Mouse (Mus musculus) right cerebral cortex, postnatal 14 days (tissue): ENCODE measurements around the gene Hist1h3d.
A peak's percentile ranks its signal among the peaks of the same experiment; 100 is the strongest.
"Not testable (repeated sequence)": the region's sequence is repeated elsewhere in the genome, so short reads cannot be mapped to it uniquely, and the experiment has no call there.

ENCODE experiments used
- DNase-seq: peaks from one replicate; pipeline ENCODE4 v3.0.0; 2022

The Hist1h3d gene

DNA sequence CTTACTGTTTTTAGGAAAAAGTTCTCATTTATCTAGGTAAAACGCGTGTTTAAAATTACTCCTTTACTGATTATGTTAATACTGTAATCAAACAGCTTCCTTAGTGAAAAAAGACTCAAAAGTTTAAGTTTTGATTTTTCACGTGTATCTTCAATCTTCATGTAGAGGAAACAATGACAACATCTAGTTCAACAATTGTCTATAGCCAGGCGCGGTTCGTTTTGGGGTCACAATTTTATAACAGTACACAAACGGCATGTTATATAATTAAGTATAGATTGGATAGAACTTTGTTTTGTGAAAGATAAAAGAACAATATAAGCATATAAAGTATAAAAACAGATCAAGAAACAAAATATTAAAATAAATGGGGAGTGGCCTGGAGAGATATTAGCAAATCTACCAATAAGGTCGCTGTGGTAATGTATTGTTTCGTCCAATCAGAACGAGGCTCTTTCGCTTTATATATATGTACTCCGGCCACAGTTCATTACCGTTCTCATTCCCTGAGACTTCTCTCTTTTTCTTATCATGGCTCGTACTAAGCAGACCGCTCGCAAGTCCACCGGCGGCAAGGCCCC, at the start of gene Hist1h3d:
TSS of gene Hist1h3d (plus strand) at position 493 of the 581 bp plus-strand sequence.
- no peak for DNase-seq

DNA sequence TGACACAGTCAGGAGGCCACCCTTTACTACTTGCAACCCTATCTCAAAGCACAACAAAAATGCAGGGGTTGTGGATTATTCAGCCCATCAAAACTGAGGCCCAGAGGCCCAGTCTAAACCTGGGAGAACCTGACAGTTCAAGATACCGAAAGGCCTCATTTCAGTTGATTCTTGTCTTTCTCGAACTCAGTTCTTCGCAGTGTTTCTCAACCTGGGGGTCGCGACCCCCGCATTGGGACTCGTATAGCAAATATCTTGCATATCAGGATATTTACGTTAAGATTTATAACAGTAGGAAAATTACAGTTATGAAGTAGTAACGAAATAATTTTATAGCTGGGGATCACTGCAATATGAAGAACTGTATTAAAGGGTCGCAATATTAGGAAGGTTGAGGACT, 49.7 kb upstream of the Hist1h3d start:
- no peak for DNase-seq

DNA sequence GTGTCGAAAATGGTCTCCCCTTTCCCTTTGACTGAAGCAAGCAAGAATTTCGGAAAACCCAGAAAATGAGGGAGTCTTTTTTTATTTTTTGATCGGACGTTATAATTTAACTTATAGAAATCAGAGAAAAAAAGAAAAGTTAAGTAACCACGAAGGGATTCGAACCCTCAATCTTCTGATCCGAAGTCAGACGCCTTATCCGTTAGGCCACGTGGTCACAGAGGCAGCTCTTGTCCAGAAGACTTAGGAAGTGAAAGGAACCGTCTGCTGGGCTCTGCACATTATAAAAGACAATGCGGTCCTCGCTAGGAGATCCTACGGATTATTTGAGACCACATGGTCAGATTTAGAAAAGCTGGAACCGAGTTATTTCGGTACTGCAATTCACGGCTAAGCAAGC, 49.3 kb upstream of the Hist1h3d start:
- peak; percentile 85 for DNase-seq

DNA sequence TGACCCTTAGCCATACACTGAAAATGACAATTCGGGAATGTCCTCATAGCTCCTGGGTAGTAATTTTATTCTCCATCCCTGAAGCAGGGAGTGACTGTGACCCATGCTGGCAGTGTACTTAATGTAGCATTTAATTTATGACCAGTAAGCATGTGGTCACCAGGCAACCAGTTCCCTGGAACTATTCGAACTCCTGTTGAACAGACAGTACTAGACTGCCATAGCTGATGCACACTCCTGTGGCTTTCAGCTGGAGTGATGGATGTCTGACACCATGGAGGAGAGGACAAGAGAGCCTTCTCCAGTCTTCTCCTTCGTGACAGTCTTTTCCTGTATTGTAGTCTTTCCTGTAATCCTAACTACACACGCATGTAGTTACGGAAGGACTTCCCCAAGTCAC, 46.6 kb upstream of the Hist1h3d start:
- DNase-seq, result no peak

DNA sequence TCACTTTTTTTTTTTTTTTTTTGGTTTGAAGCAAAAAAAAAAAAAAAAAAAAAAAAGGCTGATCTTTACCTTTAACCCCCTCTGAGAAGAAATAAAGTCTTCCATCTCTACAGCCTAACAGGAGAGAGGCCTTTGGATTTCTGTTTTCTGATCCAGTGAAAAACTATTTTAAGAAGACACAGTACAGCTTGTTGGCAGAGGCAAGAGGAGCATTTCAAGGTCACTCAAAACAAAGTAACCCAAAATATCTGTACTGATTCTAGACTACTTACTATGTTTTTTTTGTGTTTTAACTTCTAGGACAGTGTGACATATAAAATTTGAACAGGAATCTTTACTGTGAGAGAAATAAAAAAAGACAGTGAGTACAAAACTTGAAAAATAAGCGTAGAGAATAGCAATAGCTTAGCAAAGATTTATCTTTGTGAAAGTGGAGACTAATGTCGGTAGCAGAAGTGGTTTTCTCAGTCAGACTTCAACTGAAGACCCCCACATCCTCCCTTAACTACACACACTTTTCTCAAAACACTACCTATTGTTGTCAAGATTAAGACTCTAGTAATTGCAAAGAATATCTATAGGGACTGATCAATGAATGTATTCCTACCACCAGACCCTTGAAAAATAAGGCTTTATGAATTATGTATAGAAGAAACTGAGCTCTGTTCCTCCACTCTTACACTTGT, 45.9 kb upstream of the Hist1h3d start:
- DNase-seq, result no peak

DNA sequence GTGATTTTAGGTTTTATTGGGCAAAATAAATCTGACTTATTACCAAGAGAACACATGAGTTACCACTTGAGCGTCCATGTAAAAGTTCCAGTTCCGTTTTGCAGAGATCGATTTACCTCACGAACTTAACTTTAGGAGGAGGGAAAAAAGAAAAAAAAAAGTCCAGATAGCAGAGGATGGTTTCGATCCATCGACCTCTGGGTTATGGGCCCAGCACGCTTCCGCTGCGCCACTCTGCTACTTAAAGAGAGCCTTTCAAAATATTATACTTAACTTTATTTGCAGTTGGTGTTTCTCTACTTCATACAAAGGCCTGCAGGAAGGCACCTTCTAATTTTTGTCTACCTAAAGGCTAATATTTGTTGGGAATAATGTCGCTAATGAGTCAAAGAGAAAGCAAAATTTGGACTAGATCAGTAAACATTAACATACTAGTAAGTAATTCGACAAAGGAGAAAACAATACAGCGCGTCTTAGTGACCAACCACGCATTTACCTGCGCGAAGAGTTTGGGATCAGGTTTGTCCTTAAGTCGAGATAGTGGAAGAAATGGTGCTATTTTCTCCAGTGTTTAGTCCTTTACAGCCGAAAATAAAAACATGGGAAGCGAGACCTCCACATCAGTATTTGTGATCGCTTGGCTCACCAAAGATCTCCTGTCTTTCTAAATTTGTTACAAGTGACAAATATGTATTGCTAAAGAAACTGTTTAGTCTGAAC, 45.2 kb upstream of the Hist1h3d start:
- peak; percentile 21 for DNase-seq

DNA sequence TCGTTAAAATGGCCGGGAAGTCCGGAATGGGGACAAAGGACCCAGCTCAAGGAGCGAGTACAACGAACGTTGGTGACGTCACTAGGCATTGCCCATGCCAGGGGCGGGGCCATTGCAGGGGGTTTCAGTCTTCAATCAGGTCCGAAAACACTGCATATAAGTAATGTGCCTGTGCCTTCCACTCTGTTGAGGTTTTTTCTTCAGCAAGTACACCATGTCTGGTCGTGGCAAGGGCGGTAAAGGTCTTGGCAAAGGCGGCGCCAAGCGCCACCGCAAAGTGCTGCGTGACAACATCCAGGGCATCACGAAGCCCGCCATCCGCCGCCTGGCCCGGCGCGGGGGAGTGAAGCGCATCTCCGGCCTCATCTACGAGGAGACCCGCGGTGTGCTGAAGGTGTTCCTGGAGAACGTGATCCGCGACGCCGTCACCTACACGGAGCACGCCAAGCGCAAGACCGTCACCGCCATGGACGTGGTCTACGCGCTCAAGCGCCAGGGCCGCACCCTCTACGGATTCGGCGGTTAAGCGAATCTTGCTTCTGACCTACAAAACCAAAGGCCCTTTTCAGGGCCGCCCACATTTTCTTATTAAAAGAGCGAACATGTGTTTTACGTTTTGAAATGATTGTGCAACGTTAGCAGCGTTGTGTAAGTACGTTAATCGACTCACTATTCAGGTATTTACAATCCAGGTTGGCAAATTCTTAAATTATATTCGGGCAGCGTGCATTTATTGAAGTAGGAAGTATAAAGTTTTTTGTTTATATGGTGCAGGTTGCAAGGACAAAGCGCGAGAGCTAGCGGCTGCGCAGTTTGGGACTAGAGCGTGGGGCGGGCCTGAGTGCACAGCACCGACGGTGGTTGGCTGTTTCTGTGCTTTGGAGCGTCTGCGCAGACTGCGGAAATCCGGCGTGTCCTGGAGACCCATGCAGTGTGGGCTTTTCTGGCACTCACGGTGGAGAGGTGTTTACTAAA, 44.4 kb upstream of the Hist1h3d start, which contains the start of gene Hist1h4h:
TSS of gene Hist1h4h (plus strand) at position 150 of the 975 bp plus-strand sequence.
- peak; percentile 89 for DNase-seq

DNA sequence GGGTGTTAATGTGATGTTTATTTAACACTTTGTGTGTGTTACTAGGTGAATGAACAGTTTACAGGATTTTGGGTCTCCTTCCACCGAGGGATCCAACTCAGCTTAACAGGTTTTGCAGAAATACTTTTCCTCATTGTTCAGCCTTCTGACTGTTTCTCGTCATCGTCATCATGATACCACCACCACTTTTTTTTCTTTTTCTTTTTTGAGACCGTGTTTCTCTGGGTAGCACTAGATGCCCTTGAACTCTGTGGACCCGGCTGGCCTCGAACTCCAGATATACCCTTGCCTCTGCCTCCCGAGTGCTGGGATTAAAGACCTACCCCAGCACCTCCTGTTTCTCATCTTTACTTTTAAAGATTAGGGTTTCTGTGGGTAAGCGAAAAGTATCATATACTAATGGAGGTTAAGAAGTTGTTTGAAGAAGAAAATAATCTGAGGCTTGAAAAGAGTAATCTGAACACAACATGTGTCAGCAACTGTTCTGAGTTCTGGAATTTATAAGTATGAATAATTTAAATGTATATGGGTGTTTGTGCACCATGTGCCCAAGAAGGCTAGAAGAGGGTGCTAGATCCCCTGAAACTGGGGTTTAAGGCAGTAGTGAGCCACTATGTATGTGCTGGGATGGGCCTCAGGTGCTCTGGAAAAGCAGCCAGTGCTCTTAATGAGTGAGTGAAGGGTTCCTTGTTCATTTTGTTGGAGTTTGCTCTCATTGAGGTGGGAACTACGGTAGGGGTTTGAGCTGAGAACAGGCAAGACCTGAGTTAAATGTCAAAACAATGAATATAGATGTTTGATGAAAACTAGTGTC, 43.1 kb upstream of the Hist1h3d start:
- DNase-seq, result no peak

DNA sequence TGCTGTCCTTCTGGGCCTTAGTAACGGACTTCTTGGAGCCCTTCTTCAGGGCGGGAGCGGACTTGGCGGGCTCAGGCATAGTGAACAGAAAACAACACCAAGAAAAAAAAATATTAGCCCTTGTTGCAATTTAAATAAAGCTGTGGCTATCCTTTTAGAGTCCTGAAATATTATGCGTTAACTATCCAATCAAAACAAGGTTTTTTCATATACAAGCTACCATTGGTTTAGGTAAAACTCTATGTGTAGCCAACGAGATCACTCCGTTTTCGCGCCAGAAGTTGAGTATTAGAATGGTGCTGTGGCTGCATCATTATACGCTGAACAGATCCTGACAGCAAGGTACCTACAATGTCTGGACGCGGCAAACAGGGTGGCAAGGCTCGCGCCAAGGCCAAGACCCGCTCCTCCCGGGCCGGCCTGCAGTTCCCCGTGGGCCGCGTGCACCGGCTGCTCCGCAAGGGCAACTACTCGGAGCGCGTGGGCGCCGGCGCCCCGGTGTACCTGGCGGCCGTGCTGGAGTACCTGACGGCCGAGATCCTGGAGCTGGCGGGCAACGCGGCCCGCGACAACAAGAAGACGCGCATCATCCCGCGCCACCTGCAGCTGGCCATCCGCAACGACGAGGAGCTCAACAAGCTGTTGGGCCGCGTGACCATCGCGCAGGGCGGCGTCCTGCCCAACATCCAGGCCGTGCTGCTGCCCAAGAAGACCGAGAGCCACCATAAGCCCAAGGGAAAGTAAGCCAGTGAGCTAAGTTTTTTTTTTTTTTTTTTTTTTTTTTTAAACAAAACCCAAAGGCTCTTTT, 41.8 kb upstream of the Hist1h3d start, which contains the start of gene Hist1h2af:
TSS of gene Hist1h2af (plus strand) at position 347 of the 808 bp plus-strand sequence.
- DNase-seq, result peak; percentile 57

DNA sequence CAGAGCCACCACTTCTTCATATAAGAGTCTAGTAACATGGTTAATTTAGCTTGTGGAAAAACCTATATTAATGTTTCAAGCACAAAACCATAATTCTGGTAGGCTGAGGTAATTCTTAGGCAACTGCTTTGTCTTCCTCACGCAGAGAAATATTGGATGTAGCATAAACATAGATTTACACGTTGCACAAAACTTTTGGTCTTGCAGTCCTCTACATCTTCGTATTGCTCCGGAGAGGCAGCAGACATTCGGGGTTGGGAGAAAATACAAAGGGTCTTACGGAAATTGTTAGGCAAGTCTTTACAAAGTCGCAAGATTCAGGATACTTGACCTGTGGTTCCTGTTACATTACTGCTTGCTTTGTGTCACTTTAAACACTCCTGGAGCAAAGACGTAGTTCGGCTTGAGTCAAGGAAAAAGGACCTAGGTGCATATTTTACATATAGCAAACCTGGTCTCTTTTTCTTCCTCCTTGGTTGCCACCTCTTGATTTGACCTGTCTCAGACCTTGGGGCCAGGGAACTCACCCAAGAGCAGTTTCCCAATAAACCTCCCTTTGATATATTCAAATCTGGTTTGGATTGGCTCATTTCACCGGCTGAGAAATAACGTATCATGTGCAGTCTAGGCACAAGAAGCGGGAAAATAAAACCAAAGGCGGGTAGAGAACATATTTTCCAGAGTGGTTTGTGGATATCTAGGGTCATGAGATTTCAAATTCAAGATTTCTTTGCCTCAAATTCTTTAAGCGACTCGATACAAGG, 41.0 kb upstream of the Hist1h3d start:
- DNase-seq, result no peak

DNA sequence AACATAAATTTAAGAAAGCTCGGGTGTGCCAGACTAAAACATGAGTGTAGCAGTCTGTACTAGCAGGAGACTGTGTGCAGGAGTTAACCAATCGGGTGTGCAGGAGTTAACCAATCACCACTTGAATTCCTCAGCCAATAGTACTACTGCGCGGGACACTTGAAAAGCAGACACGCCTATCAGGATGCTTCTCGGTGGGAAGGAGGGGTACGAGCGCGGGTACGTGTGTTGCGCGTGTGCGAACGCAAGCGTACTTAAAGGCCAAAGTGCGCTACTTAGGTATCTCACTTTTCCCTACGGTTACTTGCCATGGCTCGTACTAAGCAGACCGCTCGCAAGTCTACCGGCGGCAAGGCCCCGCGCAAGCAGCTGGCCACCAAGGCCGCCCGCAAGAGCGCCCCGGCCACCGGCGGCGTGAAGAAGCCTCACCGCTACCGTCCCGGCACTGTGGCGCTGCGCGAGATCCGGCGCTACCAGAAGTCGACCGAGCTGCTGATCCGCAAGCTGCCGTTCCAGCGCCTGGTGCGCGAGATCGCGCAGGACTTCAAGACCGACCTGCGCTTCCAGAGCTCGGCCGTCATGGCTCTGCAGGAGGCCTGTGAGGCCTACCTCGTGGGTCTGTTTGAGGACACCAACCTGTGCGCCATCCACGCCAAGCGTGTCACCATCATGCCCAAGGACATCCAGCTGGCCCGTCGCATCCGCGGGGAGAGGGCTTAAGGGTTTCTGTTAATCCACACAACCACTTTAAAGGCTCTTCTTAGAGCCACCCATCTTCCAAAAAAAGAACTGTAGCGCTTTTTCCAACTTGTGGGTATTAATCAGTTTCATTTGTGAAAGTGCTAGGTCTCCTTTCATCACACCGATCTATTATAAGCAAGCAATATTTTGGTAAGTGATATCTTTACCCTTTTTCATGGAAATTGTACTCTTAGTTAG, 40.2 kb upstream of the Hist1h3d start, which contains the start of gene Hist1h3g:
TSS of gene Hist1h3g (plus strand) at position 286 of the 939 bp plus-strand sequence.
- peak; percentile 91 for DNase-seq

DNA sequence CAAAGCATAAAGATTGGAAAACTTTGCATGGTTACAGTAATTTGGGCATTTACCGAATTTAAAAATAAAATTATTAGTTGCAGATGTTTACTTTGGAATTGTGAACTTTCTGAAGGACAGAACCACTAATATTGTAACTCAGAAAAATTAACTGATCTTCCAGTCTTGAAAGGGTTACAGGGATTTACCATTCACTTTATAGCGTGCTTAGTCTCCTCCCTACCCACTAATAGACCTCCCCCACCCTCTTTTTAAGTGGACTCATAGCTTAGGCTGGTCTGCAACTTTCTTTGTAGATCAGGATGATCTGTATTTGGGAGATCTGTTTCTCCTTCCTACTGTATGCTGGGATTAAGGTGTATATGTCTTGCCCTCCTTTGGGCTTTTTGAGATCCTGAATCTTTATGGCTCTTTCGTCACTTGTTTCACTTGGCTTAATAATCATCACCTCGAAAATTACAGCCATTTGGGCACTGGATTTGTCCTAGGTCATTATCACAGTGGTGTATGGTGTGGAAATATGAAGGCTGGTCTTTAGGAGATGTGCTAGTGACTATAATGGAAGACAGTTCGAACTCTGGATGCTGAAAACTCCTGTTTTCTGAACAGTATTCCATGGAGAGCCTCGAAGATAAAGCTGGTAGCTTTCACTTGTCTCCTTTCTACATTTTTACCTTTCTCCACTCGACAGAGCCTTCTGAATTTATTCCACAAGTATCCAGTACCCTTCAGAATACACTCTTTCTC, 39.3 kb upstream of the Hist1h3d start:
- DNase-seq, result no peak

DNA sequence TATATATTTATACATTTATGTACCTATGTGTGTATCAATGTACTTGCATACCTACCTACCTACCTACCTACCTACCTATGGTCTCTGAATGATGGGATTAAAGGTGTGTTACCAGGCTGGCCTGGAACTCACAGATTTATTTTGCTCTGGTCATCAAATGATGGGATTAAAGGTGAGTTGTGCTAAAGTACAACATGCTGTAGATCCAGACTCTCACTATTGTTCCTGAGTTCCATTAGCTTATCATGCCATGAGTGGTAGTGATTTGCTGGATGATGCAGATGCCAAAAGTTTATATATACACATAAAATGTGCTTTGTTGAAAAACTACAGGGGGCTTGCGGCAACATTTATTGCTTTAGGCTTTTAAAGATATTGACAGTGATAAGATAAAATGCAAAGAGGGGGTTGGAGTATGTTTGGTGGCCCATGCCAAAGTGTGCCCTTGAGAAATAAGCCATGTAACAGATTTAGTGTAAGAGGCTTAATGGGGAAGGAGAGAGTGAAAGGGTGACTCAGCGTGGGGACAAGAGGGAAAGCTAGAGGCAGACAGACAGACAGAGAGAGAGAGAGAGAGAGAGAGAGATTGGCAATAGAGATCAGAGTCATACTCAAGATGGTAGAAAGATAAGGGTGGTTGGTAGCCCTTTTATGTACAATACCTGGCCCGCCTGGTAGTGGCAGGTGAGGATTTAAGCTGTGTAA, 38.4 kb upstream of the Hist1h3d start:
- no peak for DNase-seq

DNA sequence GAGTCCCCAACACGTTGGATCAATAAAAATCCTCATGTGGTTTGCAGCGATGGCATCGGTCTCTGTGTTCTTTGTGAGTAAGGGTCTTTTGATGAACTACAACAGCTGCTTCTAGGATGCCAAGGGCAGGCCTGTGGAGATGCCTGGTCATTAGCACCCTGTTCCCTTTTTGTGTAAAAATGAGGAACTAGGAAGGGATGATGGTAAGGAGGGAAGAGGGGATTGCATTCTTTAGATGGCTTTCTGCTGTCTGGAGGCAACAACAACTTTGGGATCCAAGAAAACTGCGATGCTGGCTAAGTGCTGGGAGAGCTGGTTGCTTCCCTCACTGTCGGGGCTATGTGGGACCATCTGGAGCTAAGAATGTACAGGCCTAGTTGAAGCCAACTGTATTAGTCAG, 37.3 kb upstream of the Hist1h3d start:
- no peak for DNase-seq

DNA sequence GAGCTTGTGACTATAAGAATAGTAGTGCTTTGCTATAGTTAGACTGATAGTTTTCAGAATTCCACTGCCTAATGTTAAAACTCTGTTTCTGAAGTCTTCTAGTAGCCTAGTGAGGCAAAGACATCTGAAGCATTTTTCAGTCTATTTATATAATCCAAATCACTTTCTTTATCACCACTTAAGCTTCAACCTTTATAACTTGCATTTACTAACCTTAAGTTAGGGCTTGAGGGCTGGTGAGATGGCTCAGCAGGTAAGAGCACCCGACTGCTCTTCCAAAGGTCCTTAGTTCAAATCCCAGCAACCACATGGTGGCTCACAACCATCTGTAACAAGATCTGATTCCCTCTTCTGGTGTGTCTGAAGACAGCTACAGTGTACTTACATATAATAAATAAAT, 35.7 kb upstream of the Hist1h3d start:
- DNase-seq, result not testable (repeated sequence)

DNA sequence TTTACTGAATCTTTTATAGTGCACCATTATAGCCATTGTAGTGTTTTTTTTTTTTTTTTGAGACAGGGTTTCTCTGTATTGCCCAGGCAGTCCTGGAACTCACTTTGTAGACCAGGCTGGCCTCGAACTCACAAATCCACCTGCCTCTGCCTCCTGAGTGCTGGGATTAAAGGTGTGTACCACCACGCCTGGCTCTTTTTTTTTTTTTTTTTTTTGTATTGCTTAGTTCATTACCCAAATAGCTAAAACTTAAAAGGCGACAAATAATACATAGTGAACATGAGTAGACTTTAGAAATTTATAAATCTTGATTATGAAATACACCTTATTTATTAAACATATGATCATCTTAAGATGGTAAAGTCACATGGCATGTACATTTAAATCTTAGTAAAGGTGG, 34.1 kb upstream of the Hist1h3d start:
- DNase-seq, result no peak

DNA sequence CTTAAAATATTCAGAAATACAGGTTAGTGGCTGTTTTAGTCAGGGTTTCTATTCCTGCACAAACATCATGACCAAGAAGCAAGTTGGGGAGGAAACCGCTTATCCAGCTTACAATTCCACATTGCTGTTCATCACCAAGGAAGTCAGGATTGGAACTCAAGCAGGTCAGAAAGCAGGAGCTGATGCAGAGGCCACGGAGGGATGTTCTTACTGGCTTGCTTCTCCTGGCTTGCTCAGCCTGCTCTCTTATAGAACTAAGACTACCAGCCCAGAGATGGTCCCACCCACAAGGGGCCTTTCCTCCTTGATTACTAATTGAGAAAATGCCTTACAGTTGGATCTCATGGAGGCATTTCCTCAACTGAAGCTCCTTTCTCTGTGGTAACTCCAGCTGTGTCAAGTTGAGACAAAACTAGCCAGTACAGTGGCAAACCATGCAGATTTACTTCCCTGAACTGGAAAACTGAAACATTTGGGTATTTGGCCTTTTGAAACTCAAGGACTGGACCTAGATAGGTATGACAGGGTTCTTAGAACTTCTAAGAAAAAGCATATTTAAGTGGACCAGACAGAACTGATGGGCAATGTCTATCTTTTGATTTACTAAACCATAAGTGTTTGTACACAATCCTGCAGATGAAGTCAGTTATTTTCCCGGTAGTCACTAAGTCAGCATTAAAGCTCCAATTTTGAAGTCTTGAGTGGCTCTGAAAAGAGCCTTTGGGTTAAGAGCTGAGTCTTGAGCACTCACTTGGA, 33.2 kb upstream of the Hist1h3d start:
- DNase-seq, result not testable (repeated sequence)
